Mouse (Mus musculus) lung, embryonic 15.5 days (tissue): ENCODE measurements around the gene Slc34a1. TPM values are rescaled to one million over a fixed set of nuclear protein-coding genes. Genes with fewer than 3 reads are reported as not detected.

Experiments used
- ATAC-seq: fragments of 200-750 bp; cut with Nextera tagmentation; 2 replicates; pipeline ENCODE4 v1.8.0; 2017; ENCODE audit warnings: moderate number of reproducible peaks, borderline replicate concordance; ENCODE audit not compliant: low FRiP score, low TSS enrichment; ENCODE audit errors: extremely low read depth
- H3K27ac ChIP-seq: fragments of 300-500 bp; sonication (generic); 2 replicates; pipeline ENCODE4 v1.5.1; 2015; ENCODE audit warnings: moderate library complexity, mild to moderate bottlenecking, inconsistent platforms
- H3K27me3 ChIP-seq: fragments of 300-500 bp; sonication (generic); 2 replicates; pipeline ENCODE4 v1.6.1; 2015; ENCODE audit warnings: inconsistent platforms
- H3K36me3 ChIP-seq: fragments of 300-500 bp; sonication (generic); 2 replicates; pipeline ENCODE4 v1.6.1; 2015; ENCODE audit warnings: inconsistent platforms
- H3K4me1 ChIP-seq: fragments of 300-500 bp; sonication (generic); 2 replicates; pipeline ENCODE4 v1.6.1; 2015; ENCODE audit warnings: inconsistent platforms
- H3K4me2 ChIP-seq: fragments of 300-500 bp; sonication (generic); 2 replicates; pipeline ENCODE4 v1.6.1; 2015; ENCODE audit warnings: inconsistent platforms, mild to moderate bottlenecking, moderate library complexity
- H3K4me3 ChIP-seq: fragments of 300-500 bp; sonication (generic); 2 replicates; pipeline ENCODE4 v1.5.1; 2015; ENCODE audit warnings: mild to moderate bottlenecking, inconsistent platforms
- H3K9ac ChIP-seq: fragments of 300-500 bp; sonication (generic); 2 replicates; pipeline ENCODE4 v1.6.1; 2015; ENCODE audit warnings: inconsistent platforms
- H3K9me3 ChIP-seq: fragments of 300-500 bp; sonication (generic); 2 replicates; pipeline ENCODE4 v1.6.1; 2016; ENCODE audit warnings: inconsistent platforms
- WGBS: fragments of 180-500 bp; shearing (Covaris S2); methylation state at CpG from one replicate; pipeline ENCODE4 v1.1.7; 2015; 5-methylcytosine and 5-hydroxymethylcytosine counted together
- polyA plus RNA-seq: library from polyadenylated mRNA; unstranded; fragments of >200 nt; fragmentation: Nextera tagmentation; extraction: Ambion mirVana; gene quantifications from 2 replicates; pipeline ENCODE4 v1.2.1, GENCODE M21; 2015

The Slc34a1 gene
- polyA plus RNA-seq, 1 experiment from 2014 or later = 0.17 TPM

DNA sequence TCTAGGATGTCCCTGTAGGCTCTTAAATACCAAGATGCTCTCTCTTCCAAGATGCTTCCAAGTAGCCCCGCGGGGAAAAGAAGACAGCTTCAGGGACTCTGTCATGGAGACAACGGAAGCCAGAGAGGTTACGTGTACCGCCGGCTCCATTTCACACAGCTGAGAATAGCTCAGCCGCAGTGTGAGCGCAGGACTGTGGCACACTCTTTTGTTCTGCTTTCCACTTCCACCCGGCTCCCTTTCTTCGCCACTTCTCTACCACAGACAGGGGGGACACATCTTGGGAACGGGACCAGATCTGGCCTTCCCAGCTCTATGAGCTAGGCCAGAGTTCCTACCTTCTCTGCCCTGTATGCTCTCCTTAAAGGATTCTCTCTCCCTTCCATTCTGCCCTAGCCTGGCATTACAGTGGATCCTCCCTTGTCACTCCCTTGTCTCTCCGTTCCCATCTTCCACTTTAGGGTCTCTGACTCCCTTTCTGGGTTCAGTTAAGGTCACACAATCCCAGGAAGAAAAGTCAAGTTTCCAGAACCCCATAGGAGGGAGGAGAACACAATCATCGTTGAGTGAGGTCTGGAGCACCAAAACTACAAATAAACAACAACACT lies 7.9 kb downstream of the Slc34a1 start:
- Histone ChIP-seq H3K4me1 (peaks cover 5% of the 10 kb centered on the region; the same call in 1 of the 2 replicates), H3K27ac (no peak overlapping the region), H3K9me3 (no peaks in the 10 kb centered on the region), H3K27me3 (peaks cover 16% of the 10 kb centered on the region; the same call in 1 of the 2 replicates), H3K36me3 (no peaks in the 10 kb centered on the region), H3K4me2 (peak overlapping the region; percentile 36; the same call in 1 of the 2 replicates), H3K4me3 (no peak overlapping the region), H3K9ac (no peak overlapping the region)
- no peak for ATAC-seq
- 60% methylated on average over 13 of the region's 13 CpGs for WGBS

DNA sequence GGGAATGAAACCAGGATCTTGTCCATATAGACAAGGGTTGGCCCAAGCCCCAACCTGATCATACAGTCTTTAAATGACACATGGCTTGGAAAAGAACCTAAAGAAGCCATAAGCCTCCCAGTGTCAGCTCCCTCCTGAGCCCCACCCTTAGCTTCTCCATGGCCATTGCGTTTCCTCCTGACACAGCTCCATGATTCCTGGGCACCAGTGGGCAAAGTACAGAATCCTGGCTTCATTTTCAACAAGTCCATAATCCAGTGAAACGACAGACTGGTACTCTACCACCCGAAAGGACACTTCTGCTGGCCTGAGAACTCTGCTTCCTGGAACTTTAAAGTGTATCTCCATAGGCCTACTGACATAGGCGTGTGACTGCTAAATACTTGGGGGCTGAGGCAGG lies 9.4 kb downstream of the Slc34a1 start:
- peaks cover 14% of the 10 kb centered on the region; the same call in 1 of the 2 replicates for H3K27me3 ChIP-seq
- H3K9ac ChIP-seq = no peak overlapping the region
- H3K4me3 ChIP-seq = no peak overlapping the region
- no peak overlapping the region for H3K4me2 ChIP-seq
- peaks cover 5% of the 10 kb centered on the region; the same call in 1 of the 2 replicates for H3K4me1 ChIP-seq
- no peaks in the 10 kb centered on the region for H3K9me3 ChIP-seq
- 78% methylated on average over 4 of the region's 4 CpGs for WGBS
- no peaks in the 10 kb centered on the region for H3K36me3 ChIP-seq
- H3K27ac ChIP-seq = no peak overlapping the region
- no peak for ATAC-seq

DNA sequence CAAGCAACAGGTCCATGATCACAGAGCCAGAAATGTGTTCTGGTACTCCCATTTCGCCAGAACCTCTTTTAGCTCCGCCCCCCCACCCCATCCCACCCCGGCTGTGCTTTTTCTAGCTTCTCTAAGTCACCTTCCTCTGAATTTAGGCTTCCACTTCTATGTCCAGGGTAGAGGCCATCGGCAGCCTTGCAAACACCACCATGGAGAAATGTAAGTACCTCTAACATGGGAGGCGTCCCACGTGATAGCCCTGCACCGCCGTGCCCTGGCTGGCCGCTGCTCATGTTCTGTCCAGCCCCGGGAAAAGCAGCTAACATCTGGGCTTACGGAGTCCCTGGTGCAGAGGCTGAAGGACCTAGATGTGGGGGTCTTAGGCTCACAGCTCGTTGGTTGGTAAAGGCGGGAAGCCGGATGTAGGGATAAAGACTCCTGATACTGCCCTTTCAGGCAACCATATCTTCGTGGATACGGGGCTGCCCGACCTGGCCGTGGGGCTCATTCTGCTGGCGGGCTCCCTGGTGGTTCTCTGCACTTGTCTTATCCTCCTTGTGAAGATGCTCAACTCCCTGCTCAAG lies 10.6 kb downstream of the Slc34a1 start:
- Histone ChIP-seq H3K27me3 (peaks cover 12% of the 10 kb centered on the region), H3K4me3 (no peak overlapping the region), H3K9ac (no peak overlapping the region), H3K36me3 (no peaks in the 10 kb centered on the region), H3K4me2 (no peak overlapping the region), H3K27ac (no peak overlapping the region), H3K4me1 (peaks cover 5% of the 10 kb centered on the region; the same call in 1 of the 2 replicates), H3K9me3 (no peaks in the 10 kb centered on the region)
- ATAC-seq = no peak
- WGBS = 79% methylated on average over 19 of the region's 19 CpGs

DNA sequence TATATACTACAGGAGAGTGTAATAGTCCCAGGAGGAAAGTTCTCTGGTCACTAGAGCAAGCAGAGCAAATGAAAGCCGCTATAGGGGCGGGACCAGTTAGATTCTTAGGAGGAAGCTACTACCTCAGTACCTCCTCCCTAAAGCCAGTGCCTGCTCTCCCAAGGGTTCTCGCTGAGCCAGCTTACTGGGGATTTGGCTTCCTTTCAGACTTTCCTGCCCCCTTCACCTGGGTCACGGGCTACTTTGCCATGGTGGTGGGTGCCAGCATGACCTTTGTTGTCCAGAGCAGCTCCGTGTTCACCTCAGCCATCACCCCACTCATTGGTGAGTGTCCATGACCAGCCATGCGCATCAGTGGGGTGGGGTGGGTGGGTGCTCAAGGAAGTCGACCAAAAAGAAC lies 13.8 kb downstream of the Slc34a1 start:
- no peak overlapping the region for H3K27ac ChIP-seq
- 71% methylated on average over 7 of the region's 7 CpGs for WGBS
- ATAC-seq = no peak
- no peak overlapping the region for H3K4me2 ChIP-seq
- no peaks in the 10 kb centered on the region for H3K36me3 ChIP-seq
- no peak overlapping the region for H3K4me3 ChIP-seq
- peaks cover 8% of the 10 kb centered on the region for H3K4me1 ChIP-seq
- H3K9ac ChIP-seq = no peak overlapping the region
- H3K27me3 ChIP-seq = peaks cover 15% of the 10 kb centered on the region
- no peaks in the 10 kb centered on the region for H3K9me3 ChIP-seq

DNA sequence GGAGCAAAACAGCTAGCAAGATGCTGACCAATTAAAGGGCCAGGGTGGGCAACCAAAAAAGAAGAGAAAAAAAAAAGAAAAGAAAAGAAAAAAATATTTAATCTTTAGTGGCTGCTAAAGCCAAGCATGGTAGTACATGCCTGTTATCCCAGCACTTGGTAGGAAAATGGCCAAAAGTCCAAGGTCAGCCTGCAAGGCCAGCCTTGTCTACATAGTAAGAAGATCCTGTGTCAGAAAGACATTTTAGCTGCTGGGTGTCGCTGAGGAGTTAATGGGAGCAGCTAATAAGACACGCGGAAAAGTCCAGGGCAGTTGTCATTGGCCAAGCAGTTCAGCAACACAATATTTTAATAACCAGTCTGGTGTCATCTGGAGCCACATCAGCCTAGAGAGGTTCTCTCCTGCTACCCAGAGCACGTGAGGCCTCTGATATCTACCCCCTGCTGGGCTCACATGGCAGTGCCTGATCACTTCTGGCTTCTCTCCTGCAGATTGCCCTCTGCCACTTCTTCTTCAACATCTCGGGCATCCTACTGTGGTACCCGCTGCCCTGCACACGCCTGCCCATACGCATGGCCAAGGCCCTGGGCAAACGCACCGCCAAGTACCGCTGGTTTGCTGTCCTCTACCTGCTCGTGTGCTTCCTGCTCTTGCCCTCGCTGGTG lies 14.8 kb downstream of the Slc34a1 start:
- Histone ChIP-seq H3K4me3 (no peak overlapping the region), H3K36me3 (no peaks in the 10 kb centered on the region), H3K9me3 (no peaks in the 10 kb centered on the region), H3K4me1 (peaks cover 8% of the 10 kb centered on the region), H3K4me2 (no peak overlapping the region), H3K27me3 (peaks cover 8% of the 10 kb centered on the region), H3K9ac (no peak overlapping the region), H3K27ac (no peak overlapping the region)
- ATAC-seq = no peak
- WGBS = 77% methylated on average over 13 of the region's 13 CpGs

DNA sequence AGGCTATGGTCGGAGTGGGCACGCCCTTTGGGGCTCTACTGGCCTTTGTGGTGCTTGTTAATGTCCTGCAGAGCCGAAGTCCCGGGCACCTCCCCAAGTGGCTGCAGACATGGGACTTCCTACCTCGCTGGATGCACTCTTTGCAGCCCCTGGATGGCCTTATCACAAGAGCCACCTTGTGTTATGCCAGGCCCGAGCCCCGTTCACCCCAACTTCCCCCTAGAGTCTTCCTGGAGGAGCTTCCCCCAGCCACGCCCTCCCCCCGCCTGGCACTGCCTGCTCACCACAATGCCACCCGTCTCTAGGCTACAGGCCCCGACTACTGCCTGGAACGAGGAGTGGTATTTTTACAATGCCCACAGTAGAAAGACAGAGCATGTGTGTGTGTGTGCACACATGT lies 15.3 kb downstream of the Slc34a1 start:
- Histone ChIP-seq H3K4me1 (peaks cover 8% of the 10 kb centered on the region), H3K9ac (no peak overlapping the region), H3K4me3 (no peak overlapping the region), H3K27ac (no peak overlapping the region), H3K9me3 (no peaks in the 10 kb centered on the region), H3K4me2 (no peak overlapping the region), H3K27me3 (peaks cover 10% of the 10 kb centered on the region), H3K36me3 (no peaks in the 10 kb centered on the region)
- no peak for ATAC-seq
- 76% methylated on average over 12 of the region's 12 CpGs for WGBS

DNA sequence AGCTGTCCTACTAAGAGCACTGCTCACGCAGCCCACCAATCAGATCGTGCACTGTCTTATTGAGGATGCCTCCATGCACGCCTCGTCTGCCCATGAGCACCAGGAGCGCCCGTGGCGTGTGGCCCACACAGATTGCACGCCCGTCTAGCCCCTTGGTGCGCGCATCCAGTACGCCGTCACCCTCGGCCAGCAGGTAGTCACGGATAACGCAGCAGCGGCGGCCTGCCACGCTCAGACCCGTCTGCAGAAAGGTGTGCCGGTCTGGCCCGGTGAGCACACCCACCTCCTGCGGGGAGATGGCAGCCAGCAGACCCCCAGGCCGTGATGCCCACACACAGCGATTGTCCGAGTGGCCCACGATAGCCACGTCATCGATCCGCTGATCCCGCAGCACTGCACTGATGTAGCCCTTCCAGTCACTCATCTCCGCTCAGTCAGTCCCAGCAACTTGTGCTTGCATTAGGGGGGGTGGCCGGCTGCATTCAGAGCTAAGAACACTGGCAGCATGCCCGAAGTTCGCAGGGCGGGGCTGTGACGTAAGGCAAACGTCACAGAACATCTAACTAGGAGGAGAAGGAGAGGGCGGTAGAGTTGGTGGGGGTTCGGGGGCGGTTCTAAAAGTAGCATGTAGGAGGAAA lies 16.9 kb downstream of the Slc34a1 start, which contains the start of gene Pfn3:
Gene Pfn3 (minus strand): TSS at position 490 of the 638 bp plus-strand sequence.
- Histone ChIP-seq H3K9me3 (no peaks in the 10 kb centered on the region), H3K4me2 (peak within 1 kb of the TSS; percentile 65), H3K27me3 (peaks cover 25% of the 10 kb centered on the region), H3K36me3 (no peaks in the 10 kb centered on the region), H3K9ac (peak within 1 kb of the TSS; percentile 28; the same call in 1 of the 2 replicates), H3K27ac (no peak within 1 kb of the TSS), H3K4me1 (peaks cover 8% of the 10 kb centered on the region), H3K4me3 (peak within 1 kb of the TSS; percentile 32)
- WGBS = 7% methylated on average over 41 of the region's 41 CpGs
- ATAC-seq = peak; percentile 37; the same call in 1 of the 2 replicates

DNA sequence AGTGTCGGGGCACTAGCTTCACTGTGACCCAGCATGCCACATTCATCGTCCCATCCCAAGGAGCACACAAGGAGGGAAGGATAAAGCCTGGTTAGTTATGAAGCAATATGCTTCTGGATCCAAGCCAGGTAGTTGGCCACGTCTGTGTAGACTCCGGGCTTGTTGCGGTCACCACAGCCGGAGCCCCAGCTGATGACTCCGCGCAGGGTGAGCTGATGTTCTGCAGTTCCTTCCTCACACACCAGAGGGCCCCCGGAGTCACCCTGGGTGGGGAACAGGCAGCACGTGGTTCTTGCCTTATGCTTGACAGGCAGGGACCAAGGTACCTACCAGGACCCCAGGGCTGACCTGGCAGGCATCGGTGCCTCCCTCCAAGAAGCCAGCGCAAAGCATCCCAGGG lies 20.0 kb downstream of the Slc34a1 start:
- H3K9ac ChIP-seq = no peak overlapping the region
- H3K36me3 ChIP-seq = no peaks in the 10 kb centered on the region
- H3K27me3 ChIP-seq = peaks cover 49% of the 10 kb centered on the region
- no peak overlapping the region for H3K4me2 ChIP-seq
- no peak overlapping the region for H3K4me3 ChIP-seq
- no peaks in the 10 kb centered on the region for H3K9me3 ChIP-seq
- peaks cover 14% of the 10 kb centered on the region for H3K4me1 ChIP-seq
- 12% methylated on average over 12 of the region's 12 CpGs for WGBS
- peak; percentile 71 for ATAC-seq
- H3K27ac ChIP-seq = no peak overlapping the region

DNA sequence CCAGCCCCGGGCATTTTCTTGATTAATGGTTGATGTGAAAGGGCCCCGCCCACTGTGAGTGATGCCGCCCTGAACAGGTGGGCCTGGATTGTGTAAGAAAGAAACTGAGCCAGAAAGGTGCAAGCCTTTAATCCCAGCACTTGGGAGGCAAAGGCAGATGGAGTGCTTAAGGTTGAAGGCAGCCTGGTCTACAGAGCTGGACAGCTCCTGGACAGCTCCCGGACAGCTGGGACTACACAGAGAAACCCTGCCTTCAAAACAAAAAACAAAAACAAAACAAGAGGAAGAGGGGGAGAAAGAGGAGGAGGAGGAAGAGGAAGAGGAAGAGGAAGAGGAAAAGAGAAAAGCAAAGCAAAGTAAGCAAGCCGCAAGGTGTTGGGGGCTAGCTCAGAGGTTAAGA lies 21.2 kb downstream of the Slc34a1 start:
- peaks cover 49% of the 10 kb centered on the region for H3K27me3 ChIP-seq
- H3K27ac ChIP-seq = no peak overlapping the region
- 79% methylated on average over 5 of the region's 5 CpGs for WGBS
- H3K4me1 ChIP-seq = peaks cover 14% of the 10 kb centered on the region
- H3K4me3 ChIP-seq = no peak overlapping the region
- no peak overlapping the region for H3K4me2 ChIP-seq
- H3K36me3 ChIP-seq = no peaks in the 10 kb centered on the region
- no peaks in the 10 kb centered on the region for H3K9me3 ChIP-seq
- no peak overlapping the region for H3K9ac ChIP-seq
- ATAC-seq = no peak

DNA sequence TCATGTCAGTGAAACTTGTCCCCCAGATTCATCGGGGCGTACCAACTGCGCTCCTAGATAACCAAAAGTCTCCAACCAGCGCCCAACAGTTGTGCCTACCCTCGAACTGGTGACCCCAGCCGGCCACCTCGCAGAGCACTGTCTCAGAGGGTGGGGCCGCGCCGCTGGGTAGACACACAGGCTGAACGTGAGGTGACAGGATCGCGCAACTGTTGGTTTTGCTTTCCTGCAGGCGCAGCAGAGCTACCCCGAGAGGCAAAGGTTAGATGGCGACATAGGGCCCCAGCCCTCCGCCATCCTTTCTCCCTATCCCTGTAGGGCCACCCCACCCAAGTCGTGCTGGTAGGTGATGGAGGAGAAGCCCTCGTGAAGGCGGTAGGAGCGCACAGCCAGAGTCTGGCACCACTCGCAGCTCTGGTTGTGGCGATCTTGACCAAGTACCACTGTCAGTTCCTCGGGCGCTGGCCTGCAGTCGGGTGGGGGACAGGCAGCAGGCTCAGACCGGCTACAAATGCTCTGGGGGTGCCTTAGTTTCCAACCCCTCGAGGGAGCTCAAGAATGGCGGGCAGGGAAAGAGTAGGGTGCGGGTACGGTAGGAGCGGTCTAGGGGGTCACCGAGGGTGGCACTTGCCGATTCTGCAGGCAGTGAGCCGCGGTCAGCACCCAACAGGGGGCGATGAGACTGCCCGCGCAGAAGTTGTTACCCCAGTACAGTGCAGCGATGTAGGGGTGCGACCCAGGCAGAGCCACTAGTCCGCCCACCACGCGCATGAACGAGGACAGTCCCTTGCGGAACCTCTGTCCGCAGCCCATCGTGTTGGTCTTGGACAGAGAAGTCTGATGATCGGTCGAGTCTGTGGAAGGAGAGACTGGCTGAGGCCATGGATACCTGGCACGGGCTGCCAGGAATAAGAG lies 22.3 kb downstream of the Slc34a1 start:
- H3K4me2 ChIP-seq = peak overlapping the region; percentile 42
- WGBS = 23% methylated on average over 51 of the region's 51 CpGs
- H3K27me3 ChIP-seq = peaks cover 42% of the 10 kb centered on the region
- no peaks in the 10 kb centered on the region for H3K9me3 ChIP-seq
- no peak for ATAC-seq
- peaks cover 7% of the 10 kb centered on the region for H3K4me1 ChIP-seq
- H3K27ac ChIP-seq = no peak overlapping the region
- H3K9ac ChIP-seq = no peak overlapping the region
- H3K4me3 ChIP-seq = no peak overlapping the region
- no peaks in the 10 kb centered on the region for H3K36me3 ChIP-seq
